Mouse (Mus musculus) ES-CJ7 (cell line): Measurements from ENCODE around the gene Kmt5a.
A peak's percentile ranks its signal among the peaks of the same experiment; 100 is the strongest.

Experiments
- DNase-seq: peaks from one replicate; pipeline ENCODE4 v3.0.0; 2011; ENCODE audit warnings: low read depth, low spot score

The Kmt5a gene

GRCm38 (mm10) chr5:124439447-124440093 lies at the start of gene Kmt5a:
Kmt5a (plus strand) TSS chr5:124439930.
- peak; percentile 99 for DNase-seq

DNA sequence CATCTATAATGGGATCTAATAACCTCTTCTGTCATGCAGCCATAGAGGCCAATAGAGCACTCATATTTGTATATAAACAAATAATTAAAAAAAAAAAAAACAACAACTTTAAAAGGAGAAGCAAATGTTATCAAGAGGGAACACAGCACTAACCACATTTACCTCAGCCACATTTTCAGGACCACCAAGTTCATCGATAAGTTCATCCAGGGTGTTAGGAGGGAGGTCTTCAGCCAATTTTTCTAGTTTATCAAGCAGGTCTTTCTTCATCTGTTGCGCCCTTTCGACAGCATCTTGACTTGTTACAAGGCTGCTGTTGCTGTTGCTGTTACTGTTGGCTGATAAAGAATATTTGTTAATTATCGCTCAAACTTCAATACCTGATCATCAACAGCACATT lies 47.3 kb upstream of the Kmt5a start:
- DNase-seq = no peak

GRCm38 (mm10) chr5:124393726-124394125 lies 46.0 kb upstream of the Kmt5a start:
- DNase-seq = no peak

GRCm38 (mm10) chr5:124410808-124411207 lies 28.9 kb upstream of the Kmt5a start:
- peak; percentile 53 for DNase-seq

DNA sequence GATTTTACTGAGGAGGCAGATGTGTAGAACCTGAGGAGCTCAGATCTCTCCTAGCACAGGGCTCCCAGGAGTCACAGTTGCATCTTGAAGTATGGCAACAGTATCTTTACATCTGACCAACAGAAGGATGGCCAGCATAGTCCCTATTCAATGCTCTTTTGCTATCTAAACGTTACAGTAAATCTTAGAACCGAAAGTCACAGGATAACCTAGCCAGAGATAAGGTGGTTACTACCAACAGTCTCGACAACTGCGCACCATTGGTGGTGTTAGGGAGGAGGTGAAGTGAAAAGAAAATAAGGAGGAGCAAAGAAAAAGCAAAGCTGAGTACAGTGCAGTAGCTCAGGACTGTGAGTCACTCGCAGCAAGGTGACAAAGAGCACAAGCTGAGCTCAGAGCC lies 27.6 kb upstream of the Kmt5a start:
- DNase-seq = no peak

DNA sequence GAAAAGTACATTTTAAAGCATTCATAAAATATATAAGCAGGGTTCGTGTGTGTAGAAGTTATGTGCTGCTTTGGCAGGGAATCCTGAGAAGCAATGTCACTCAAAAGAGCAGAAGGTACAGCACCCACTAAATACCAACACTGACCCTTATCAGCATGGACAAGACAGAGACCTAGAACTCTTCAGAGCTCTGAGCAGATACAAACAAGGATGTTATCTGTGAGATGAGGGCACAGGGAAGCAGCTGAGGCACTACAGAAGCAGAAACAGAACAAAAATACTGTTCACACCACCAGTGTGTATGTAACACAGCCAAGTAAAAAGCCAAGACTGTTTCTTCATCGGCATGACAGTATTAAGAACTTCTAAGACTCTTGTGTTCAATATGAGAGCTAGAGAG lies 20.8 kb upstream of the Kmt5a start:
- DNase-seq = no peak

GRCm38 (mm10) chr5:124421786-124422185 lies 17.9 kb upstream of the Kmt5a start:
- DNase-seq = no peak

DNA sequence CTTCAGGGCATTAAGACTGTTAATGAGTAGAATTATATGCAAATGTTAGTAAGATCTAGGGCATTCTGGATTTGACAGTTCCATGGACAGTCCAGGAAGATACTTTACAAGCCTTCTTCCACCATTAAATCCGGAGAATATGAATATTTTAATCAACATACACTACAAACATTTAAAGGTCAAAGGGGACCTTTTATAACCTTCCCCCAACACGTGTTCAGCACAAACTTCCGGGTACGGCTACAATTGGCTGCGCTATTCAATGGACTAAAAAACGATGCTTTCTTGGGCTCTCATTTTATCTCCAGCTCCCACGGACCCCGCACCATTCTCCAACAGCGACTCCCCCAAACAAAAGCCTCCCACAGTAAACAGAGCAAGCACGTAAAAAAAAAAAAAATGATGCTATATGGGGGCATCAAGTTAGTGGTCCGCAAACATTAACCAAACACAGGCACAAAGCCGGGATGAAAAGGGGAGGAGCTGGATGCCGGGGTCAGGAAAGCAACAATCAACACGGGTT lies 15.5 kb upstream of the Kmt5a start:
- no peak for DNase-seq

- DNase-seq = peak; percentile 57
These were observed 14.9 kb upstream of the Kmt5a start for GRCm38 (mm10) chr5:124424723-124425411.

DNA sequence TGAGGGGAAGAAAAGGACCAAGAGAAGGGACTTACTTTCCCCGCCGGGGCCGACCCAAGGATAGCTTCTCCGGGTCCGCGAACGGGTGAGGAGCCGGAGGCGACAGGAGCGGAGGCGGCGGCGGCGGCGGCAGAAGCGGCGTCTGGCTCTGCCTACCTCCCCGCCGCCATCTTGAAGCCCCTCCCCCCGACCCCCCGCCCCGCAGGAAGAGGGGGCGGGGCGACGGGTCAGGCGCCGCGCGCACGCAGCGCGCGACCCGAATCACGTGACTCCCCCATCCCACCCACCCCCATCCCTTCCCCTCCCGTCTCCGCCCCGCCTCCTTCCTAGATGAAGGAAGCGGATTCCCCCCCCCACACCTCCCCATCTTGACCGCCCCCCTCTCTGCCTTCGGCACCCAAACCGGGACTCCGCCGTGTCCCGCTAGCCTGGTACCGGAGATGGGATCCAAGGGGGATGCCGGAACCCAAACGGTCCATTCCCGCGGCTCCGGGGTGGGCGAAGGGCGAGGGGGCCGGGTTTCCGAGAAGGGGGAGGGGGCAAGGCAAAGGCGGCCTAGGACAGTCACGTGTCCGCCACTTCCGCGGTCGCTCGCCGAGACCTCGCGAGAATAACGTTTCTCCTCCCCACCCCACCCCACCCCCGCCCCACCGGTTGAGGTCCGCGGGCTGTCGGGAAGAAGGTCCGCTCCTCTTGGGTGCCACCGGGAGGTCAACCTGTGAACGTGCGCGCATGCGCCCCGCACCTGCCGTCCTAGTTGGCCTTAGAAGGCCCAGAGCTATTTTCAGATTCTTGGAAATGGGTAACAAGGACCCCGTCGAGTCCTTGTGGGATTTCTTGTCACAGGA lies 14.1 kb upstream of the Kmt5a start, which contains the start of gene Sbno1:
TSS of gene Sbno1 (minus strand) at position 590 of the 848 bp plus-strand sequence.
- peak; percentile 98 for DNase-seq

DNA sequence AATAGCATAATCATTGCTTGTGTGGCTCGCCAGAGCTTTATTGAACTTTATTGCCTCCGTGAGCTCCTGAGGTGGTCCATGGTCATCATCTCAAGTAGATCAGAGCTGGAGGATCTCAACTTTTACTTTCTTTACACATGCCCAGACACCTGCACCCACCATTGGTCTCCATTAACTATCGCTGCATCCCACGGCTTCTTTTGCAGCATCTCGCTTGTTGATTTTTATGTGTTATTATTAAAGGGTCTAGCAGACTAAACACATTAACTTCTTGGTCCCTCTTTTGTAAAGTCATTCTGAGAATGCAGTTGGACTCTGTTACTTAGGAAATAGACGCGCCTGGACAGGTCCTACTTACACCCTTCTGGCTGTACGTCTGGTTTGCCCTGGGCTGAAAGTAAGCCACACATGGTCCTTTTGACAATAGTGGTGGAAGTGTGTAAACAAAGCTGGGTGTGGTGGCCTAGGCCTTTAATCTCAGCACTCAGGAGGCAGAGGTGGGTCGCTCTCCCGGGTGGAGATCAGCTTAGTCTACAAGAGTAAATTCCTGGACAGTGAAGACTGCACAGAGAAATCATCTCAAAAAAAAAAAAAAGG lies 13.2 kb upstream of the Kmt5a start:
- peak; percentile 83 for DNase-seq

DNA sequence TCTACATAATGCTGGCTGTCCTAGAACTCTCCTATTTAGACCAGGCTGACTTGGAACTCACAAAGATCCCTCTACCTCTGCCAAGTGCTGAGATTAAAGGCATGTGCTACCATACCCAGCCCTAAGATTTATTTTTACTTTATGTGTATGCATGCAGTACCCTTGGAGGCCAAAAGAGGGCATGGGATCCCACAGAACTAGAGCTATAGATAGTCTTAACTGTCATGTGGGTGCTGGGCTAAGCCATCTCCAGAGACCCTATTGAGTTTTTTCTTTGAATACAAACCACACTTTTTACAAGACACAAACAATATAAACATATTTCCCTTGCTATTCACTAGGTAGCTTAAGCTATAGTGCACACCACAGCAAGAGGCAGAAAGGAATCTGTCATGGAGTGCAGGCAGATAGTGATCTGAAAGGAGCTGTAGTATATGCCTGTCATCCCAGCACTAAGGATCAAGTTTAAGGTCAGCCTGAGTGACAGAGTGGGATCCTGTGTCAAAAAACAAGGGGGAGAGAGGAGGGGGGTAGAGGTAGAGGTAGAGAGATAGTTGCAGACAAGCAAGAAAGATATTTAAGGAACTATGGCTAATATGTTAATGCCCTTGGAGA lies 7.2 kb upstream of the Kmt5a start:
- peak; percentile 59 for DNase-seq

DNA sequence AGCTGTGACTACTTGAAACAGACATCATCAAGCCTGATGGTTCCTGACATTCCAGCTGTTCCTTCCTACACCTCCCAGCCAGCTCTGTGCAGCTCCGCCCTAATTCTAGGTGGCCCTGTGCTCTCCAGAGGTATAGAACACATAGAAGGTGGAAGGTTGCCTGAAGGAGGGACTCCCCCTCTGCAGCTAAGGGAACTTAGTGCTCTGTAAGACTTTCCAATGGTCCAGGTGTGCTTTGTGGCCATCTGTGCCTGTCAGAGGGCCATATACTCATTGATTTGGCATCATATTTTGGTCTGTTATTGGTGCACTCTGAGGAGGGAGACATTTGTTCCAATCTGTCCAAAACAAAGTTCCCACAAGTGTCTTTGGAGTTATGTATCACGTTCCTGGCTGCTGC lies 6.7 kb upstream of the Kmt5a start:
- DNase-seq = no peak

GRCm38 (mm10) chr5:124438229-124438628 lies 1.5 kb upstream of the Kmt5a start:
- no peak for DNase-seq

DNA sequence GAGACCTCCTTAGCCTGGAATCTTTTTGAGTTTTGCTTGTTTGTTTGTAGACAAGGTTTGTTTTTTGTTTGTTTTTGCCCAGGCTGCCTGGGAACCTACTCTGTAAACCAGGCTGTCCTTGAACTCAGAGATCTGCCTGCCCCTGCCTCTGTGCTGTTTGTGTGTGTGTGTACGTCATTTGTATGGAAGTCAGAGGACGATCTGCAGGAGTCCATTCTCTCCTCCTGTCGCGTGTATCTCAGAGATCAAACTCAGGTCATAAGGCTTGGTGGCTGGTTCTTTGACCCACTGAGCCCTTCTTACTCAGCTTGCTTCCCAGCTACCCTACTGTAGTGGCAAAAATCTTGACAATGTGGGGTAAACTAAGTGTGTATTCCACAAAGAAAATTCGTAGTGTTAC lies 984 bp upstream of the Kmt5a start:
- no peak for DNase-seq

DNA sequence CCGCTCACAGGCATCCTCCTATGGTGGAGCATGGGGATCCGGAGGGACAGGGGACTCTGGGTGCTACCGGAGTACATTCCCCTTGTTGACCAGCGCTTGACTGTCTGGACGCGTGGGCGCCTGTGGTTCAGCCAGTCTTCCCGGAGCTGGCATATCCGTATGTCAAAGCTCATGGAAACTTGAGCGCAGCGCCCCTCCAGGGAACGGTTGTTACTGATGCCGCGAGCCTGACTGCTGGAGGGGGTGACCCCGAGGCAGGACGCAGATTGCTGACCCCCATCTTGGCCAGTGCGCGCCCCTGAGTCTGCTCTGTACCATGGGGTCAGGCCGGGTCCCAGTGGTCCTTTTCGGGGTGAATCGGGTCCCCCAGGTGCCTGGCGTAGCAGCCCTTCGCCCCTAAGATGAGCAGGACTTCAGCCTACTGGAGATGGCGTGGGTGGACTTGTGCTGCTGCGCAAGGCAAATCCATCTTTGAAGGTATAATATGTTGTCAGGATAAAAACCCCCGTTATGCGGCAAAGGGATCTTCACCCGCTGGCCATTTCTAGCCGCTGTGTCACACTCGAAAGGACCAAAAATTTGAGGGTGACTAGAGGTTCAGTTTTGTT lies 468 bp downstream of the Kmt5a start:
- peak; percentile 63 for DNase-seq

- DNase-seq = no peak
These were observed 2.9 kb downstream of the Kmt5a start for GRCm38 (mm10) chr5:124442628-124443027.

GRCm38 (mm10) chr5:124444208-124444607 lies 4.5 kb downstream of the Kmt5a start:
- DNase-seq = no peak

DNA sequence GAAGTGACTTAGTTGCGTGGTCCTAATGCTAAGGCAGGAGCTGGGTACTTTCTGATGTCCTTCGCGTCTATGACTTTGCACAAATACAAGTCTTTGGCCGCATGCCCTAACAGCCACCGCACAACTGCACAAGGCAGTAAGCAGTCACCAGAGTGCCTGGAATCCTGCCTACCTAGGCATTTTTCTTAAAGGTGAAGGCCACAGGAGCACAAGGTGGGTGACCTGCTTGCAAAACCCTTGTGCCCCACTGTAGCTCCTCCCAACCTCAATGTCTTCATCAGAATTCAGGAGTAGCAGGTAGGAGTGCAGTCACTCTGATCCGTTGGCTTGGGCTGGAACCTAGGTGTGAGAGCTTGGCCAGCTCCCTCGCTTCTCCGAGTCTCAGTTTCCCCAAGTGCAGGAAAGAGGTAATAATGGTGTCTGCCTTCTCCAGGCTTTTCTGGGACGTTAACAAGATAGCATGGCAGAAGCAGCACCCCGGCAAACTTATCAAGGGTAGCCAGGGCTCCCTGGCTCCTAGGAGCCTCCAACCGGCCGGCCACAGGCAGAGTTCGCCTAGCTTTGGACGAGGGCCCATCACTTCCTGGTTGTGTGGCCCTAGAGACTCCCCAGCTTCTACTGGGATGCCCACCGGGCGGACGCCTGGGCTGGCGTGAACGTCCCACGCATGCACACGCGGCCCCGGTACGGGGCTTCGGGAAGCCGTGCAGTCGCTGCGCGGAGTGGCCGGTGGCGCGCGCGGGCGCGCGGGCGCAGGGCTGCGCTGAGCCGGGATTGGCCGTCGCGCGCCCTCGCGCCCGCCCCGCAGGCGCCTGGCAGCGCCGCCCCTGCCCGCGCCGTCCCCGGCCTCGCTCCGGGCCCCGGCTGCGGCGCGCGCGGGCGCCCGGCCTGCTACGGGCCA lies 5.2 kb downstream of the Kmt5a start:
- peak; percentile 59 for DNase-seq
